Mouse (Mus musculus) heart, adult 10 weeks (tissue): ENCODE measurements around the gene Oxgr1. TPM values are rescaled to one million over a fixed set of nuclear protein-coding genes. Genes with fewer than 3 reads are reported as not detected.

Source experiments
- polyA plus RNA-seq: library from polyadenylated mRNA; stranded (reverse); fragments of 350-450 nt; fragmentation: Illumina TruSeq; extraction: RNeasy Lipid Tissue Mini Kit (QIAGEN cat#74804); gene quantifications from one replicate; pipeline ENCODE4 v1.2.3, GENCODE M21; 2014; ENCODE audit warnings: low read depth, low replicate concordance

The Oxgr1 gene
- polyA plus RNA-seq, result not detected

GRCm38 (mm10) chr14:120042187-120042820, at the start of gene Oxgr1:
Gene Oxgr1 (minus strand): TSS chr14:120042435.

Other genes with a start within 250 kb of the Oxgr1 start
- 171 TPM for gene Mbnl2, start 233.2 kb upstream of the Oxgr1 start, polyA plus RNA-seq